Mouse (Mus musculus): ENCODE data around the gene Pnck. TPM values are rescaled to one million over a fixed set of nuclear protein-coding genes. Genes with fewer than 3 reads are reported as not detected.

The Pnck gene
- 10 to 100 TPM in 1 of 2 experiments, 1 to 10 TPM in 1; 8.6 to 11.6 TPM for total RNA-seq (2021)
- long read RNA-seq, experiment 1, transcript Pnck-202 (12 exons, 1,532 nt) = major isoform, 19 of 62 reads
- long read RNA-seq, experiment 1, partial matches to known transcripts = 3 of 62 reads
- long read RNA-seq, experiment 1, other reads (novel, unspliced or antisense) = 40 of 62 reads
- long read RNA-seq, experiment 2, transcript Pnck-202 (12 exons, 1,532 nt) = major isoform, 8 of 11 reads
- long read RNA-seq, experiment 2, partial matches to known transcripts = 1 of 11 reads
- long read RNA-seq, experiment 2, other reads (novel, unspliced or antisense) = 2 of 11 reads

DNA sequence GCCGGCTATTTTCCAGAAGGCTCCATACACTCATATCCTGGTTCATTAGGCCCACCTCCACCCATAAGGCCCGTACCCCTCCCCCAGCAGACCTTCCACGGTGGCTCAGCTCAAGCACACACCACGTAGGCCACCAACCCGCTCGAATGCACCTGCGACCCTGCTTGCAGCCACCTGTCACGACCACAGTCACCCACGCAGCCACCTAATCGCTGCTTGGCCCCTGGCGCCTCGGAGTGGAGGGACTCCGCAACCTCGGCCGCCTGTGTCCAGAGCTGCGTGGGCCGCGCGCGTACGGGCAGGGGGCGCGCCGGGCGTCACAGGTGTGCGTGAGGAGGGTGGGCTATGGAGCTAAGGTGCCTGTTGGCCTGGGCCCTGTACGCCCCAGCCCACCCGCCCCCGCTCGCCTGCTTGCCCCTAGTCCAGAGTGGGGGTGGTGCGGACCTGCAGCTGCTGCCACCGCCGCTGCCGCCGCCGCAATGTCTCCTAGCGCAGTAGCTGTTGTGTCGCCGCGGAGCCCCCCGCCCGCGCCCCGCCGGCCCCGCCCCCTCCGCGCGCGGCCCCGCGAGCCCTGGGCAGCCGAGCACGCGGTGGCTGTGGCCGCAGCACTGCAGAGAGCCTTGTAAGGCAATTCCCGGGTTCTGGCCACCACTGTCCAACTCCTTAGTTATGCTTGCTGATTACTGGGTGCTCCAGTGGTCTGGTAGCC, at the start of gene Pnck:
Gene Pnck, minus strand, starts transcription at position 543 of the 709 bp plus-strand sequence.
- no peak for DNase-seq (ENCODE audit: low spot score)

DNA sequence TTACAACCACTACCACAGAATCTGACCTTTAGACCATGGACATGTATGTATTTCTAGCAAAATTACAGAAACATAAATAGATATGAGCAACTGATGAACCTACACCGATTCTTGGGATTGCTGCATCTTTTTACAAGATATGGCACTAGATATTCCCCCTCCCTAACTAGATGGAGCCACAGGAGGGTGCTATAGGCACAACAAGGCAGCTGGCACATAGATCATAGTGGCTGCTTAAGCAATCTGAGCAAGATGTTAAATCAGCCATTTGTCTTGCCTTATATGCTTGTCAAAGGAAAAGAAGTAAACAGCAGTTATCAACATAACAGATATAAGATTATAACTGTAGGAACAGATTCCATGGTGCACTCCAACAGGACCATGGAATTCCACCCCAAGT, 40.6 kb upstream of the Pnck start:
- no peak for DNase-seq (ENCODE audit: low spot score)

DNA sequence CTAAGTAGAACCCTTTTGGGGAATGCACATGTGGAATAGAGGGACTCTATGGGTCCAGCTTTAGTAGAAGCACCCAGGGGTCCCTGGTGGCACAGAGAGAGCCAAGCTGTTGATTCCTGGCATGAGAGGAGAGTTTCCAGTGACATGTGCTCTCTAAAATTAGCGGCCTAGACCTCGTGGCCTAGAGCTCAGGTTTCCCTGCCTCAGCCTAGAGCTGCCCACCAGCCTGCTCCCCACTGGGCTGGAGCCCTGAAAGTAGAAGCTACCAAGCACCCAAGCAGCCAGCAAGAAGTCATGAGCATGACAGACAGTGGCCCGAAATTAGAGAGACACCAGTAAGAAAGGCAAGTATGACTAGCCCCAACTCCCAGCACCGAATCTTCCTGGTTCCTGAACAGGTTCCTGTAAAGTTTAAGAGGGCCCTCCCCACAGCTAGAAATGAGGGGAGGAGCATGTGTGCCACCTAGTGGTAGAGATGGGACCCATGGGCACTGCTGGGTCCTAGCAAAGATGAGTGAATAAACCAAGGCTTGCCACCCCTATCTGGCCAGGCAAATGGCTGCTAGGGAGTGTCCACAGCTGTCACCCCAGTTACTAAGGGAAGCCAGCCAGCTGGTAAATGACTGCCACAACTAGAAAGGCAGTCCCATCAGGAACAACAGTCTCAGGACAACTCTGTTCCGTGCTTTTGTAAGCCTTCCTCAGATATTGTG, 31.2 kb upstream of the Pnck start:
- peak; percentile 73 for DNase-seq (ENCODE audit: low spot score)

DNA sequence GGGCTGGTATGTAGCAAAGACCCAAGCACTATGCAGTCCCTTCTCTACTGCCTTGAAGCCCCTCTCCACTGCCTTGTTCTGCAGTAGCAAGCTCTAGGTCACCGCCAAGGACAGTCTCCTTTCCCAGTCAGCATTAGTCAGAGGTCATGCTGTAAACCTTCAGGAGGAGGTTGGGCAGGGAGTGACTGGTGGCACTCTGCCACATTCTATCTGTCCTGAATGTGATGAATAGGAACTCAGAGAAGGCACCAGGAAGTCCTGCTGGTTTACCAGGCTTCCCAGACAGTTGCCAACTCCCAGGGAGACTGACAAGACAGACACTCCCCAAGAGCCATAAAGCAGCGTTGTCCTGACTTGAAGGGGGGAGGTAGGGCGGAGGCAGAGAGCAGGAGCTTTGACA, 25.7 kb upstream of the Pnck start:
- DNase-seq (ENCODE audit: low spot score) = peak; percentile 59

GRCm38 (mm10) chrX:73684978-73685377, 25.1 kb upstream of the Pnck start:
- DNase-seq (ENCODE audit: low spot score) = no peak

DNA sequence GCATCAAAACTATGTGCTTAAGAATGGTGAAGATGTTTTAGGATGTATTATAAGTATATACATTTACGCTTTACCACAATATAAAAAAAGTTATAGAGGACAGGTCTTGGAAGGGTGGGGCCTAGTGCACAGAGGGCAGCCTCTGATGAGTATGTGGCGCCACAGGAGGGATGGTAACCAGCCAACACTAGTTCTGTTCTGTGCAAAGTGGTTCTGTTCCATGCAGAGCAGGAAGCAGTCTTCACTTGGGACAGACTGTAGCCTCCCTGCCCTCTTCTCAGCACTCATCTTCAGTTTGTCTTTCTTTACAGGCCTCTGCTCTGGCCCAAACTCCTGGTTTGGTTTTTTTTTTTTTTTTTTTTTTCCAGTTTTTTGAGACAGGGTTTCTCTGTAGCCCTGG, 24.2 kb upstream of the Pnck start:
- no peak for DNase-seq (ENCODE audit: low spot score)

DNA sequence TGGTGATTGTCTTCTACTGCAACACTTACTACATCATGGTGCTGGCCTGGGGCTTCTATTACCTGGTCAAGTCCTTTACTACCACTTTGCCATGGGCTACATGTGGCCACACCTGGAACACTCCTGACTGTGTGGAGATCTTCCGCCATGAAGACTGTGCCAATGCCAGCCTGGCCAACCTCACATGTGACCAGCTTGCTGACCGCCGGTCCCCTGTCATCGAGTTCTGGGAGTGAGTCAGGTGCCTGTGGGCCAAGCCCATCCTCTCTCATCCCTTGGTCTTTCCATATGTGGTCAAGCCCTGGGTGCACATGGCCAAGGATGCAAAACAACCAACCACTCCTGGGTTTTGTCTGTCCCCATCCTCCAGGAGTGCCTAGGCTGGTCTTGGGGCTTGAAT, 16.8 kb upstream of the Pnck start:
- no peak for DNase-seq (ENCODE audit: low spot score)

GRCm38 (mm10) chrX:73675231-73675630, 15.3 kb upstream of the Pnck start:
- DNase-seq (ENCODE audit: low spot score) = no peak

GRCm38 (mm10) chrX:73673968-73674661, 14.2 kb upstream of the Pnck start:
- peak; percentile 50 for DNase-seq (ENCODE audit: low spot score)

- DNase-seq (ENCODE audit: low spot score) = no peak
Measured at GRCm38 (mm10) chrX:73673619-73673967, 13.7 kb upstream of the Pnck start.

DNA sequence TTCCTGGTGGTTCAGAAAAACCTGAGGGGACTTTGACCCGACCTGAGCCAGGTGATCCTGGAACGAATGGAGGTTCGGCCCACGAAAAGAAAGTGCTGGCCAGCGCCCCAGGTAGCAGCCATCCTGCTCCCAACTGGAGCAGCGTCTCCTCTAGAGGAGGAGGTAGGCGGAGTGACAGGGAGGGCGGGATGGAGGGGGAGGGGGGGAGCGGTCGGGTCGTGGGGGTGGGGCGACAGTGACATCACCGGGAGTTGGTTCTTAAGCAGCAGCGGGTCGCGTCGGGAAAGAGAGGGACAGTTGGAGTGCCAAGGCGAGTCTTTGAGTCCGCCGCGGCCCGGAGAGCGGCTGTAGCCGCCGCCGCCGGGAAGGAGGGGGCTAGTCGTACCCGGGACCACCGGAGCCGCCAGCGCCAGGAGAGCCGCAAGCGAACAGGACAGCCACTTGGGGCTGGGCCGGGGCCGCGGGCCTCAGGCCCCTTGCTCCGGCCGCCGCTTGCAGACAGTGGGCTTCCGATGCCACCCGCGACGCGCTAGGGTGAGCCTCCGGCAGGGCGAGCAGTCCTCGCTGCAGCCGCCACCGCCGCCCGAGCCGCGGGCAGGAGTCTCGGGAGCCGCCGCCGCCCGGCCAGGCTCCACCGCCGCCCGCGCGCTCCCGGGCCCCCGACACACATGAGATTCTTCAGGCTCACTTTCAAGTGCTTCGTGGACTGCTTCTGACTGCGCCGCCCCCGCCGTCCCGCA, 13.1 kb upstream of the Pnck start, which contains the start of gene Slc6a8:
Gene Slc6a8, plus strand, starts transcription at position 272 of the 740 bp plus-strand sequence.
- DNase-seq (ENCODE audit: low spot score) = peak; percentile 77

DNA sequence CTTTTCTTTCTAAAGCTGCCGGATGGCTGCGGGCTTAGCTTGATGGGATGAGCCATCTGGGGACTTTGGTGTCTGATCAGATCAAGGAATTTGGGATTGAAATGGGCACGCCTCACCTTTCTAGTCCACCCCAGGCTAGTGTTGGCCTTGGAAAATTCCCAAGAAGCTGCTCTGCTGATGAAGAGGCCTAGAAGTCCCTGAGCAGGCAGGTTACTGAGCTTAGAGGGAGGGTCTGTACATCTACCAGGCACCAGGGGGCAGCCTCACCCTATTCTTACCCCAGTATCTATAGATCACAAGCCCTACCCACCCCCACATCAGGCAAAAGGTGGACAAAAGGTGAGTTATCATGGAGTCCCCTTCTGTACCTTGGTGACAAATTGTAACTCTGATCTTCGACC, 12.1 kb upstream of the Pnck start:
- DNase-seq (ENCODE audit: low spot score) = peak; percentile 56

- DNase-seq (ENCODE audit: low spot score) = no peak
Measured at GRCm38 (mm10) chrX:73663143-73663542, 3.2 kb upstream of the Pnck start.

DNA sequence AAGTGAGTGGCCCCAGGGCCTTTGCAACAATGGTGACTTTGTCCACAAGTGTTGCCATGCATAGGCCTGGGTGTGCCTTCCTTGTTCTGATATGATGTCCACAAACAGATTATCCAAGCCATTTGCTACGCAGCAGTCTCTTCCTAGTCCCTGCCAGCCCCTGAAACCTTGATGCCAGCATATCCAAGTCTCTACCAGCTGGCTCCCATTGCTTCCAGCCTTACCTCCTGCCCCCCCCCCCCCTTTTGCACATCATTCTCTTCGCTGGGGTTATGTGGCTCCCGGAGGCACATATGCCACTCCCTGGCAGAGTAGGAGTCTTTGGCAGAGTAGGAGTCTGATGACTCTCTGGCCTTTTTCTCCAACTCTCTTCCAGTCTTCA, 358 bp upstream of the Pnck start:
- no peak for DNase-seq (ENCODE audit: low spot score)

DNA sequence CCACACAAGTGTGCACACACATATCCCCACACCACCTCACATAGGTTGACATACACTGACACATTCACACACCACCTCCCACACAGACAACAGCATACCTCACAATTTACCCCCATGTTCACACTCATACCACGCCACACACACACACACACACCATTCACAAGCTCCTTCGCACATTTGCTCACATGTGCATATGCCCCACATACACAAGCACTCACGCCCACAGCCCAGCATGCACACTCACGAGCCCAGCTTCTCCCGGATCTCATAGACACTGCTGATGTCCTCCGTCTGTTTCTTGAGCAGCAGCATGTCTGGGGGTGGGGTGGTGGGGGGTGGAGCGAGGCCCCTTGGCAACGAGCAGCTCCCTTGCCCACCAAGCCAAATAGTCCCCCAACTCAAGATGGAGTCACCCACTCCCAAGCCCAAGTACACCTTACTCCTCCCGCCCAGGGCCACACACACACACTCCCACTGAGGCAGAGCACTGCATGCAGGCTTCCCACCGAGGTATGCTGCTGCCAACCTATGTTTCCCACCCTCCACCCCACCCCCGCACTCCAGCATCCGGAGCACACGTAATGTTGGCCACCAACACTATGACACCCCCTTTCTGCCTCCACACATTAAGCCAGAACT, 862 bp downstream of the Pnck start:
- no peak for DNase-seq (ENCODE audit: low spot score)

- DNase-seq (ENCODE audit: low spot score) = no peak
Measured at GRCm38 (mm10) chrX:73658391-73658790, 1.5 kb downstream of the Pnck start.

GRCm38 (mm10) chrX:73655529-73655928, 4.4 kb downstream of the Pnck start:
- DNase-seq (ENCODE audit: low spot score) = no peak

GRCm38 (mm10) chrX:73654177-73654576, 5.7 kb downstream of the Pnck start:
- DNase-seq (ENCODE audit: low spot score) = peak; percentile 71

DNA sequence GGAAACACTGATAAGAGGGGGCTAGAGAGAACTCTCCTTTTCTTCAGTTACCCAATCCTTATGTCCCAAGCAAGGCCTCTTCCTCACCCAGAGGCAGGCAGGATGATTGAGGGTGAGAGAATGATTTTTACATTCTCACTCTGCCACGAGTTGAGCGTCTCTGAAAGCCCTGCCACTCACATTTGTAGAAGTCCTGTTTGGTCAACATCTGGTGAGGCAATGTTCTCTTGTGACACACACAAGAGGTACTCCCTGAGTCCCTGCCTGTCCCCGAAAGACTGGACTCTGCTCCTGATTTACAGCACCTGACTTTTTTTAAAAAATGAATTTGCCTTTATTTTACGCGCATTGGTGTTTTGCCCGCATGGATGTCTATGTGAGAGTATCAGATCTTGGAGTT, 6.5 kb downstream of the Pnck start:
- DNase-seq (ENCODE audit: low spot score) = no peak

DNA sequence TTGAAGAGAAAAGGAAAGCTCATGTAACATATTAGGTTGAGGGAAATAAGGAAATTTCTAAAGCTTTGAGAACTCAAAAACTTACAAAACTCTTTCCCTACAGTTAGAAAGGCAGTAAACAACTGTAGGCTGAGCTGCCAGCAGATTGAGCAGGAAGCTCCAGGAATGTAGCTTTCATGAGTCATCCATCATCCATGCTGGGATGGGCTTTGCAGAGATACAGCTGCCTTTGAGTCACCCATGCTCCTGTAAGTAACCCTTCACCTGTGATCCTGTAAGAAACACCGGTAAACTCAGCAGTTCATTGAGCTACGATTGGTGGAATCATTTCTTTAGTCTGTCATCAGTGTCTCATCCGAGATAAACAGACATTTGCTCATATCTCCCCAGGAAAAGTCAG, 9.0 kb downstream of the Pnck start:
- DNase-seq (ENCODE audit: low spot score) = no peak

GRCm38 (mm10) chrX:73645121-73645520, 14.8 kb downstream of the Pnck start:
- no peak for DNase-seq (ENCODE audit: low spot score)

Measured in gastrocnemius, adult 18-20 months (tissue).